Mouse (Mus musculus): ENCODE measurements around the gene Gp5. TPM values are rescaled to one million over a fixed set of nuclear protein-coding genes. Genes with fewer than 3 reads are reported as not detected.

Gp5 gene
- polyA plus RNA-seq, 1 experiment from 2014 or later: 0.29 TPM

- Histone ChIP-seq H3K9me3 (ENCODE audit: control insufficient read depth, low read length) (no peaks in the 10 kb centered on the region), H3K4me2 (ENCODE audit: low read depth, low read length) (no peak overlapping the region), H3K36me3 (ENCODE audit: control insufficient read depth, insufficient read depth, low read length) (no peaks in the 10 kb centered on the region), H3K9ac (replicated peaks; ENCODE audit: low read depth, low read length) (no peak overlapping the region), H3K4me1 (ENCODE audit: control insufficient read depth, insufficient read depth, low read length) (peaks cover 8% of the 10 kb centered on the region), H3K4me3 (ENCODE audit: low read depth, low read length) (no peak overlapping the region), H3K27me3 (ENCODE audit: control insufficient read depth, insufficient read depth, low read length) (peaks cover 9% of the 10 kb centered on the region), H3K27ac (ENCODE audit: low read depth, low read length) (no peak overlapping the region)
- ATAC-seq (ENCODE audit: low read depth): no peak
- 79% methylated on average over 5 of the region's 5 CpGs for WGBS
These were observed 6.3 kb downstream of the Gp5 start for GRCm38 (mm10) chr16:30304236-30304635.

- peaks cover 3% of the 10 kb centered on the region for H3K4me1 ChIP-seq (ENCODE audit: control insufficient read depth, insufficient read depth, low read length)
- H3K9me3 ChIP-seq (ENCODE audit: control insufficient read depth, low read length): no peaks in the 10 kb centered on the region
- no peak overlapping the region for H3K27ac ChIP-seq (ENCODE audit: low read depth, low read length)
- peaks cover 7% of the 10 kb centered on the region for H3K27me3 ChIP-seq (ENCODE audit: control insufficient read depth, insufficient read depth, low read length)
- no peak overlapping the region for H3K4me2 ChIP-seq (ENCODE audit: low read depth, low read length)
- no peak for ATAC-seq (ENCODE audit: low read depth)
- H3K9ac ChIP-seq (replicated peaks; ENCODE audit: low read depth, low read length): no peak overlapping the region
- WGBS: 82% methylated on average over 2 of the region's 2 CpGs
- H3K4me3 ChIP-seq (ENCODE audit: low read depth, low read length): no peak overlapping the region
- H3K36me3 ChIP-seq (ENCODE audit: control insufficient read depth, insufficient read depth, low read length): no peaks in the 10 kb centered on the region
These were observed 7.2 kb downstream of the Gp5 start for GRCm38 (mm10) chr16:30303411-30303810.

DNA sequence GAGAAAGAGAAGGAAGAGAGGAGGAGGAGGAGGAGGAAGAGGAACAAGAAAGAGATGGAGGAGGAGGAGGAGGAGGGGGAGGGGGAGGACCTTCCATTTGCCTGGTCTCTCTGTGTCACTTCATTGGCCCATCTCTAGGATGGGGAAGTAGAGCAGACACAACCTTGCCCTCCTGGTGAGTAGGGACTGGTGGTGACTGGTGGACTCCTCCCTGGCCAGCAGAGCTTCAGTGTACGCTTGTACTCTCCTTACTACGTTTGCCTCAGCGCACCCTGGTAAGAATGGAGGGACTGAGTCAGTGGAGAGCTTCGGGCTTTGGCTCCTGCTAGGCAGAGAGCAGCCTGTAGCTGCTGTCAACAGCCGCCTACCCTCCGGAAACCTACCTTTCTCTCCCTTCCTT, 7.9 kb downstream of the Gp5 start:
- H3K27ac ChIP-seq (ENCODE audit: low read depth, low read length): no peak overlapping the region
- H3K27me3 ChIP-seq (ENCODE audit: control insufficient read depth, insufficient read depth, low read length): 0 out of 2 replicates have a peak, but pooled peaks cover 2% of the 10 kb centered on the region
- no peak overlapping the region for H3K4me2 ChIP-seq (ENCODE audit: low read depth, low read length)
- no peak overlapping the region for H3K9ac ChIP-seq (replicated peaks; ENCODE audit: low read depth, low read length)
- WGBS: 89% methylated on average over 6 of the region's 6 CpGs
- no peak overlapping the region for H3K4me3 ChIP-seq (ENCODE audit: low read depth, low read length)
- no peaks in the 10 kb centered on the region for H3K4me1 ChIP-seq (ENCODE audit: control insufficient read depth, insufficient read depth, low read length)
- H3K9me3 ChIP-seq (ENCODE audit: control insufficient read depth, low read length): no peaks in the 10 kb centered on the region
- H3K36me3 ChIP-seq (ENCODE audit: control insufficient read depth, insufficient read depth, low read length): no peaks in the 10 kb centered on the region
- no peak for ATAC-seq (ENCODE audit: low read depth)

DNA sequence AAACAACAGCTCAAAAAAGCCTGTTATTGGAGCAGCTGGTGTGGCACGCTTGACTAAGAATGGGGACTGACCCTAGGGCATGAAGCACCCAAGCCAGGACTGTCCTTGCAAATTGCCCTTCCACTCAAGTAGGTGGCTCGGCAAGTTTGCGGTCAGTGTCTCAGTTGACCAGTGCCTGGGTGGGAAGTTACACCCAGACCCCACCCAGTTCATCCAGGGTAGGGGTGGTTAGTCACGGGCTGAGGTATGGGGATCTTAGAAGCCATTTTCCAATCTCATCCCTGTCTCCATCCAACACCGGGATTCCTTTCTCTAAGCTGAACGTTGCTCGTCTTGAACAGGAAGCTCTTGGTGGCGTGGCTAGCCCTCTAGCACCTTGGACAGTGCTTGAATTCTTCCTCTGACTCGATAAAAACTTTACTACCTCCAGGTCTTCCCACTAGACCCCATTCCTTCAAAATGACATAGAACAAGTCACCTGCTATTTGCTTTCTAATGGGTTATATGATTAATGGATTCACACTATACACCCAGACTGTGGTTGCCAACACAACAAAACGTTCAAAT, 10.8 kb downstream of the Gp5 start:
- Histone ChIP-seq H3K27me3 (ENCODE audit: control insufficient read depth, insufficient read depth, low read length) (no peaks in the 10 kb centered on the region), H3K9me3 (ENCODE audit: control insufficient read depth, low read length) (no peaks in the 10 kb centered on the region), H3K4me1 (ENCODE audit: control insufficient read depth, insufficient read depth, low read length) (no peaks in the 10 kb centered on the region), H3K4me2 (ENCODE audit: low read depth, low read length) (no peak overlapping the region), H3K4me3 (ENCODE audit: low read depth, low read length) (no peak overlapping the region), H3K36me3 (ENCODE audit: control insufficient read depth, insufficient read depth, low read length) (no peaks in the 10 kb centered on the region), H3K9ac (replicated peaks; ENCODE audit: low read depth, low read length) (no peak overlapping the region), H3K27ac (ENCODE audit: low read depth, low read length) (no peak overlapping the region)
- ATAC-seq (ENCODE audit: low read depth): no peak
- 76% methylated on average over 10 of the region's 10 CpGs for WGBS

DNA sequence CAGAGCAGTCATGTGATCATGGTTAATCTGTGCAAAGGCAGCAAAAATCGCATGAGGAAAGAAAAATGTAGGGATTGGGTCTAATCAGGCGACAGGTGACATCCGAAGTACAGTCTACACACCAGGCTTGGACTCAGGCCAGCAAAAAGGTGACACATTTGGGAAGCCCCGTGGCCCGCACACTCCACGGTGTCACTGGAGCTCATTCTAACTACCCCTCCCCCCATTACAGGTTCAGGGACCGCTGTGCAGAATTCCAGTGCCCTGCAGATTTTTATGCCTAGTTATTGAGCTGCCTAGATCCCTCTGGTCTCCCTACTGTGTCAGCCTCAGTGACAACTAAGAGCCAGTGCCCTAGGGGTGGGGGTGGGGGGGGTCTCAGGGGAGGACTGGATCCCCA, 13.1 kb downstream of the Gp5 start:
- H3K27me3 ChIP-seq (ENCODE audit: control insufficient read depth, insufficient read depth, low read length): no peaks in the 10 kb centered on the region
- H3K9ac ChIP-seq (replicated peaks; ENCODE audit: low read depth, low read length): no peak overlapping the region
- H3K27ac ChIP-seq (ENCODE audit: low read depth, low read length): no peak overlapping the region
- 90% methylated on average over 7 of the region's 7 CpGs for WGBS
- H3K4me2 ChIP-seq (ENCODE audit: low read depth, low read length): no peak overlapping the region
- H3K4me1 ChIP-seq (ENCODE audit: control insufficient read depth, insufficient read depth, low read length): no peaks in the 10 kb centered on the region
- ATAC-seq (ENCODE audit: low read depth): no peak
- H3K36me3 ChIP-seq (ENCODE audit: control insufficient read depth, insufficient read depth, low read length): no peaks in the 10 kb centered on the region
- H3K9me3 ChIP-seq (ENCODE audit: control insufficient read depth, low read length): no peaks in the 10 kb centered on the region
- H3K4me3 ChIP-seq (ENCODE audit: low read depth, low read length): no peak overlapping the region

DNA sequence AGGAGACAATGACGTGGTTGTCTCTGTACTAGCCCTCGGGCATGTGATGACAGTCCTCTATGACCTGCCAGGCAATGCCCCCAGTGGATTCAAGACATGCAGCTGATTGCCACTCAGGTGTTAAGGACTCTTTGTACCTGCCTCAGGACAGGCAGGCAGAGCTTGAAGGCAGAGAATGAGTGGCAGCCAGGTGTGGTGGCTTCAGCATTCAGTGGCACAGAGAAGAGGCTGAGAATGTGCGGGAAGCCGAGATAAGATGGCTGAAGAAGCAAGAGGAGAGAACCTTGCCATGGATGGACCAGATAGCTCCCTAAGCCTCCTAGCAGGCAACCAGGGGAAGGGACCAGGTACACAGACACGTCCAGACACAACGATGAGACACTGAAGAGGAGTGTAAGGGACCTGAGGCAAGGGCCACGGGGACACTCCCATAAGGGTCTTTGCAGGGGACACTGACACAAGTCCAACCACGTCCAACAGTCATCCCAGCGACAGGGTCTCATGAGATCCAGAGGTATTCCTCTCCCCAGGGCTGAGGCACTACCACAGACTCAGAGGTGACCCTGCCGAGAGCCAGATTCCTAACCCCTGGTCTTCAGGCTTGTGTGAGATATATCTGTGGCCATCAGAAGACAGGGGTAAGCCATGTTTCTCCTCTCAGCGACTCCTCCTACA, 13.8 kb downstream of the Gp5 start:
- 94% methylated on average over 11 of the region's 11 CpGs for WGBS
- no peak for ATAC-seq (ENCODE audit: low read depth)
- Histone ChIP-seq H3K27ac (ENCODE audit: low read depth, low read length) (no peak overlapping the region), H3K9ac (replicated peaks; ENCODE audit: low read depth, low read length) (no peak overlapping the region), H3K36me3 (ENCODE audit: control insufficient read depth, insufficient read depth, low read length) (no peaks in the 10 kb centered on the region), H3K4me2 (ENCODE audit: low read depth, low read length) (no peak overlapping the region), H3K4me3 (ENCODE audit: low read depth, low read length) (no peak overlapping the region), H3K4me1 (ENCODE audit: control insufficient read depth, insufficient read depth, low read length) (no peaks in the 10 kb centered on the region), H3K27me3 (ENCODE audit: control insufficient read depth, insufficient read depth, low read length) (no peaks in the 10 kb centered on the region), H3K9me3 (ENCODE audit: control insufficient read depth, low read length) (no peaks in the 10 kb centered on the region)

DNA sequence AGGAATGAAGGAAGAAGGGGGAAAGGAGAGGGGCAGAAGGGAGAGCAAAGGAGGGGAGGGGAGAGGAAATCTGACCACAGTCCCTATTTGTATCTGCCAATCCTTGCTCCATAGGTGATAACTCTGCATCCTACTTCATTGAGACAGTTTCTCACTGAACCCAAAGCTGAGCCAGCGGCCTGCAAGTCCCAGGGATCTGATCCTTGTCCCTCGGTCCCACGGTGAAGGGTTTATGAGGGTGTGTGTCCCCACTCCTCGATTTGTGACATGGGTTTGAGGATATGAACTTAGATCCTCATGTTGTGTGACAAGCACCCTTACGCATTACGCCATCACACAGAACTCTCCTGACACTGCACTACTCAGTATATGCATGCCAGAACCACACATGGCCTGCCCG, 15.5 kb downstream of the Gp5 start:
- no peak overlapping the region for H3K4me3 ChIP-seq (ENCODE audit: low read depth, low read length)
- H3K4me1 ChIP-seq (ENCODE audit: control insufficient read depth, insufficient read depth, low read length): no peaks in the 10 kb centered on the region
- H3K36me3 ChIP-seq (ENCODE audit: control insufficient read depth, insufficient read depth, low read length): no peaks in the 10 kb centered on the region
- no peak overlapping the region for H3K27ac ChIP-seq (ENCODE audit: low read depth, low read length)
- no peak for ATAC-seq (ENCODE audit: low read depth)
- no peaks in the 10 kb centered on the region for H3K27me3 ChIP-seq (ENCODE audit: control insufficient read depth, insufficient read depth, low read length)
- no peaks in the 10 kb centered on the region for H3K9me3 ChIP-seq (ENCODE audit: control insufficient read depth, low read length)
- 95% methylated on average over 7 of the region's 7 CpGs for WGBS
- no peak overlapping the region for H3K9ac ChIP-seq (replicated peaks; ENCODE audit: low read depth, low read length)
- H3K4me2 ChIP-seq (ENCODE audit: low read depth, low read length): no peak overlapping the region

DNA sequence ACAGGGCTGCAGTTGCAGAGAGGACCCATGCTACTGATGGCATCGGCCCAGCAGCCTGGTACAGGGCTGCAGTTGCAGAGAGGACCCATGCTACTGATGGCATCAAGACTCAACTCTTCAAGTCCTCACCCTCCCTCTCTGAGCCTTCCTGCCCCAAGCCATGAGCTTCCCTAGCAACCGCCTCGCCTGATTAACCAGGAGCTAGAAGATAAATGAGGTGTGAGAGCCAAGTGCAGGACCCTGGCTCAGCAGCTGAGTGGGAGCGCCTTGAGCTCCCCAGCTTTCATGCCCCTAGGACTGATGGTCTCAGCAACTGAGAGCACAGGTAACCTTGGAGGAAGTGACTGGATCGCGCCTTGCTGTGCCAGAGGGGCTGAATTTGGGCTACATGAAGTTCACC, 20.1 kb downstream of the Gp5 start:
- no peak for ATAC-seq (ENCODE audit: low read depth)
- H3K36me3 ChIP-seq (ENCODE audit: control insufficient read depth, insufficient read depth, low read length): no peaks in the 10 kb centered on the region
- H3K4me3 ChIP-seq (ENCODE audit: low read depth, low read length): no peak overlapping the region
- H3K27me3 ChIP-seq (ENCODE audit: control insufficient read depth, insufficient read depth, low read length): no peaks in the 10 kb centered on the region
- H3K9me3 ChIP-seq (ENCODE audit: control insufficient read depth, low read length): no peaks in the 10 kb centered on the region
- H3K9ac ChIP-seq (replicated peaks; ENCODE audit: low read depth, low read length): no peak overlapping the region
- no peak overlapping the region for H3K4me2 ChIP-seq (ENCODE audit: low read depth, low read length)
- H3K4me1 ChIP-seq (ENCODE audit: control insufficient read depth, insufficient read depth, low read length): no peaks in the 10 kb centered on the region
- 59% methylated on average over 6 of the region's 6 CpGs for WGBS
- no peak overlapping the region for H3K27ac ChIP-seq (ENCODE audit: low read depth, low read length)

GRCm38 (mm10) chr16:30285701-30286100, 24.9 kb downstream of the Gp5 start:
- WGBS: 66% methylated on average over 4 of the region's 4 CpGs
- ATAC-seq (ENCODE audit: low read depth): no peak
- H3K27me3 ChIP-seq (ENCODE audit: control insufficient read depth, insufficient read depth, low read length): peaks cover 6% of the 10 kb centered on the region

More at GRCm38 (mm10) chr16:30285701-30286100, 24.9 kb downstream of the Gp5 start:
- Histone ChIP-seq H3K9ac (replicated peaks; ENCODE audit: low read depth, low read length) (no peak overlapping the region), H3K27ac (ENCODE audit: low read depth, low read length) (no peak overlapping the region), H3K4me1 (ENCODE audit: control insufficient read depth, insufficient read depth, low read length) (peaks cover 9% of the 10 kb centered on the region; the same call in 1 of the 2 replicates), H3K4me2 (ENCODE audit: low read depth, low read length) (no peak overlapping the region), H3K4me3 (ENCODE audit: low read depth, low read length) (no peak overlapping the region), H3K36me3 (ENCODE audit: control insufficient read depth, insufficient read depth, low read length) (no peaks in the 10 kb centered on the region), H3K9me3 (ENCODE audit: control insufficient read depth, low read length) (no peaks in the 10 kb centered on the region)
